Mouse (Mus musculus) liver, adult 2 months (tissue): ENCODE measurements around the gene Arfgef2. TPM values are rescaled to one million over a fixed set of nuclear protein-coding genes. Genes with fewer than 3 reads are reported as not detected.

ENCODE experiments used
- DNase-seq: peaks from one replicate; pipeline ENCODE4 v3.0.0-alpha.2; 2011; ENCODE audit warnings: low read depth, low spot score; ENCODE audit errors: extremely low read depth
- H3K27ac ChIP-seq: fragments of 200-500 bp; replicated peaks from 2 replicates; pipeline ENCODE4 v1.5.1; 2012; ENCODE audit warnings: low read depth, mild to moderate bottlenecking, control low read depth, inconsistent platforms, low read length; ENCODE audit not compliant: insufficient read depth
- H3K27me3 ChIP-seq: fragments of 200-500 bp; 2 replicates; pipeline ENCODE4 v1.6.1; 2012; ENCODE audit warnings: mild to moderate bottlenecking, moderate library complexity, low read length, inconsistent platforms; ENCODE audit not compliant: control insufficient read depth, insufficient read depth
- H3K36me3 ChIP-seq: fragments of 200-500 bp; 2 replicates; pipeline ENCODE4 v1.6.1; 2012; ENCODE audit warnings: low read length, inconsistent platforms; ENCODE audit not compliant: control insufficient read depth, insufficient read depth
- H3K4me1 ChIP-seq: fragments of 200-500 bp; 2 replicates; pipeline ENCODE4 v1.6.1; 2011; ENCODE audit warnings: low read length; ENCODE audit not compliant: control insufficient read depth, insufficient read depth
- H3K4me3 ChIP-seq: fragments of 200-500 bp; 2 replicates; pipeline ENCODE4 v1.5.1; 2011; ENCODE audit warnings: low read depth, mild to moderate bottlenecking, control low read depth, low read length, moderate library complexity; ENCODE audit not compliant: insufficient read depth
- H3K79me2 ChIP-seq: fragments of 200-500 bp; 2 replicates; pipeline ENCODE4 v1.6.1; 2012; ENCODE audit warnings: inconsistent platforms, mild to moderate bottlenecking, low read length, moderate library complexity; ENCODE audit not compliant: control insufficient read depth, insufficient read depth
- H3K9ac ChIP-seq: fragments of 200-500 bp; 2 replicates; pipeline ENCODE4 v1.6.1; 2012; ENCODE audit warnings: low read depth, mild to moderate bottlenecking, control low read depth, inconsistent platforms, low read length
- CTCF ChIP-seq: fragments of 200-500 bp; IDR thresholded peaks from 2 replicates; pipeline ENCODE4 v1.5.1; 2011; ENCODE audit warnings: low read depth, low read length, control low read depth
- POLR2A ChIP-seq: fragments of 200-500 bp; IDR thresholded peaks from 2 replicates; pipeline ENCODE4 v1.6.1; 2011; ENCODE audit warnings: low read length, control low read depth; ENCODE audit not compliant: insufficient read depth; ENCODE audit errors: extremely low read depth
- whole genome bisulfite sequencing: fragments of 180-500 bp; shearing (Covaris S2); methylation state at CpG from one replicate; pipeline ENCODE4 v1.1.7; 2018; 5-methylcytosine and 5-hydroxymethylcytosine counted together
- polyA plus RNA-seq: library from polyadenylated mRNA; depleted of rRNA; stranded (reverse); fragments of >200 nt; gene quantifications from 2 replicates; pipeline ENCODE4 v1.2.3, GENCODE M21; 2012
- total RNA-seq: library from RNA; depleted of rRNA; stranded (reverse); fragments of >200 nt; gene quantifications from 2 replicates; pipeline ENCODE4 v1.2.3, GENCODE M21; 2014

The Arfgef2 gene
- total and polyA plus RNA-seq, 2 experiments, result 13.5 to 18.3 TPM

GRCm38 (mm10) chr2:166855771-166856170 is 50.4 kb downstream of the Arfgef2 start:
- WGBS, result 48% methylated on average over 8 of the region's 8 CpGs
- peaks cover 40% of the 10 kb centered on the region for H3K36me3 ChIP-seq
- H3K4me3 ChIP-seq, result no peak overlapping the region

DNA sequence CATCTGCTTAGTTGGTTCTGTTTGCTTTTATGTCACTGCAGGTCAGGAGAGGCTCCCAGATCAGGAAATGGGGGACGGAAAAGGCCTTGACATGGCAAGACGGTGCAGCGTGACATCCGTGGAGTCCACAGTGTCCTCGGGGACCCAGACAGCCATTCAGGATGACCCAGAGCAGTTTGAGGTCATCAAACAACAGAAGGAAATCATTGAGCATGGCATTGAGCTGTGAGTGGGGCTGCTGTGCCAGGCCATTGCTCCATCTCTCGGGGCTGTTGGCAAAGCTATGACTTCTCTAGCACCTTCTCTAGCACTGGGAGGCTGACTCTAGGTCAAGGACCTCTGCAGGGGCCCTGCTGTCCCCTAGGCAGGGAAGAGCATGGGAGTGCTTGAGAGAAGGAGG is 51.0 kb downstream of the Arfgef2 start:
- no peak overlapping the region for H3K4me3 ChIP-seq
- no peak for TF ChIP-seq POLR2A
- no peak for TF ChIP-seq CTCF
- no peaks in the 10 kb centered on the region for H3K79me2 ChIP-seq
- peaks cover 5% of the 10 kb centered on the region for H3K4me1 ChIP-seq
- 11% methylated on average over 6 of the region's 6 CpGs for WGBS
- H3K27ac ChIP-seq, result peak overlapping the region; percentile 13; the same call in 1 of the 2 replicates
- DNase-seq, result peak; percentile 82
- peaks cover 43% of the 10 kb centered on the region for H3K36me3 ChIP-seq
- no peaks in the 10 kb centered on the region for H3K27me3 ChIP-seq
- no peak overlapping the region for H3K9ac ChIP-seq

More at GRCm38 (mm10) chr2:166855771-166856170, 50.4 kb downstream of the Arfgef2 start:
- H3K79me2 ChIP-seq, result no peaks in the 10 kb centered on the region
- H3K27me3 ChIP-seq, result no peaks in the 10 kb centered on the region
- DNase-seq, result peak; percentile 91
- no peak overlapping the region for H3K9ac ChIP-seq
- no peak overlapping the region for H3K27ac ChIP-seq
- peaks cover 5% of the 10 kb centered on the region for H3K4me1 ChIP-seq
- no peak for TF ChIP-seq CTCF
- no peak for TF ChIP-seq POLR2A

DNA sequence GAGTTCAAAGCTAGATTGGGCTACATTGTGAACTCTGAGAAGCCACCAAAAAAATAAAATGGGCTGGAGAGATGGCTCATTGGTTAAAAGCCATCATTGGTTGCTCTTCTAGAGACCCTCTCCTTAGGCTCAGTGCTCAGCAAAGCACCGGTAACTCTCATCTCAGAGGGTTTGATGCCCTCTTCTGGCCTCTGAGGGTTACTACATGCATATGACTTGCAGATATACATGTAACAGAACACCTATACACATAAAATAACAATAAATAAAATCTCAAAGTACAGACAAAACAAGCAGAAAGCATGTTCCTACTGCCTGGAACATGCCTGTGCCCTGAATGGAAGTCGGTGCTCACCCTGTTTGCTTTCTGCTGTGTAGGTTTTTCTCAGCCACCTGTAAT is 51.7 kb downstream of the Arfgef2 start:
- Histone ChIP-seq H3K4me1 (peaks cover 5% of the 10 kb centered on the region), H3K79me2 (no peaks in the 10 kb centered on the region), H3K4me3 (no peak overlapping the region), H3K9ac (no peak overlapping the region), H3K36me3 (peaks cover 46% of the 10 kb centered on the region), H3K27ac (no peak overlapping the region), H3K27me3 (no peaks in the 10 kb centered on the region)
- 90% methylated on average over 2 of the region's 2 CpGs for WGBS
- TF ChIP-seq POLR2A (no peak), CTCF (no peak)
- peak; percentile 42 for DNase-seq

DNA sequence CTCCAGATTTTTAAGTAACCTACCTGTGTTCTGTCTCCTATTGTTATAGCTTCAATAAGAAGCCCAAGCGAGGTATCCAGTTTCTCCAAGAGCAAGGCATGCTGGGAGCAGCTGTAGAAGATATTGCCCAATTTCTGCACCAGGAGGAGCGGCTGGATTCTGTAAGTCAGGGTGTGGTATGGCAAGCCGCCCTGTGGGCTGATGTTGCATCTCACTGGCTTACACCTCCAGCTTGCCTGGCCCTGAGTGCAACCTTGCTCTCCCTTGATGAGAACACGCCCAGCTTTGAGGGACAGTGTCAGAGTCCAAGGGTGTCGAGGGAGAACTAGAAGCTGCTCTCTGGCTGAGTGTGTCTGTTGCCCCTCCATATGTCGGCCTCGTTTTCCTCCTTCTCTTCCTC is 53.8 kb downstream of the Arfgef2 start:
- no peak overlapping the region for H3K9ac ChIP-seq
- DNase-seq, result no peak
- 83% methylated on average over 7 of the region's 7 CpGs for WGBS
- no peaks in the 10 kb centered on the region for H3K79me2 ChIP-seq
- H3K27me3 ChIP-seq, result no peaks in the 10 kb centered on the region
- peaks cover 5% of the 10 kb centered on the region for H3K4me1 ChIP-seq
- H3K27ac ChIP-seq, result no peak overlapping the region
- TF ChIP-seq POLR2A, result no peak
- no peak for TF ChIP-seq CTCF
- H3K4me3 ChIP-seq, result no peak overlapping the region
- peaks cover 39% of the 10 kb centered on the region for H3K36me3 ChIP-seq

DNA sequence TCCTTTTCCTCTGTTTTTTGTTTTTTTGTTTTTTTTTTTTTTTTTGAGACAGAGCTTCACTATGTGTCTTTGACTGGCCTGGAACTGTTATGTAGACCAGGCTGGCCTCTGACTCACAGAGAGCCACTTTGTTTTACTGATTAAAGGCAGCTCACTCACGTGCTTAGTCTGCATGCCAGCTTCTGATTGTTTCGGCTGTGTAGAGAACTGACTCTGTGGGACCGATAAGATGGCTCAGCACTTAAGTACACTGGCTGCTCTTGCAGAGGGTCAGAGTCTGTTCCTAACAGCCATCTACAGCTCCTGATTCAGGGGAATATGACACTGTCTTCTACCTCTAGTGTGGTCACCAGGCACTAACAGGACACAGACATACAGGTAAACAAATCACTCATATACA is 57.1 kb downstream of the Arfgef2 start:
- no peak for DNase-seq
- H3K9ac ChIP-seq, result no peak overlapping the region
- H3K4me3 ChIP-seq, result no peak overlapping the region
- TF ChIP-seq POLR2A (no peak), CTCF (no peak)
- no peaks in the 10 kb centered on the region for H3K27me3 ChIP-seq
- H3K79me2 ChIP-seq, result no peaks in the 10 kb centered on the region
- H3K27ac ChIP-seq, result no peak overlapping the region
- peaks cover 55% of the 10 kb centered on the region for H3K36me3 ChIP-seq
- WGBS, result 86% methylated on average over 3 of the region's 3 CpGs
- H3K4me1 ChIP-seq, result no peaks in the 10 kb centered on the region

GRCm38 (mm10) chr2:166865476-166865875 is 60.1 kb downstream of the Arfgef2 start:
- TF ChIP-seq POLR2A (no peak), CTCF (no peak)
- Histone ChIP-seq H3K27ac (no peak overlapping the region), H3K9ac (no peak overlapping the region), H3K27me3 (no peaks in the 10 kb centered on the region), H3K79me2 (no peaks in the 10 kb centered on the region), H3K4me1 (peaks cover 6% of the 10 kb centered on the region), H3K36me3 (peaks cover 41% of the 10 kb centered on the region), H3K4me3 (no peak overlapping the region)
- WGBS, result 88% methylated on average over 10 of the region's 10 CpGs
- DNase-seq, result no peak
